8 mouse cellular contexts compared by ENCODE assay signal in the genomic region with DNA sequence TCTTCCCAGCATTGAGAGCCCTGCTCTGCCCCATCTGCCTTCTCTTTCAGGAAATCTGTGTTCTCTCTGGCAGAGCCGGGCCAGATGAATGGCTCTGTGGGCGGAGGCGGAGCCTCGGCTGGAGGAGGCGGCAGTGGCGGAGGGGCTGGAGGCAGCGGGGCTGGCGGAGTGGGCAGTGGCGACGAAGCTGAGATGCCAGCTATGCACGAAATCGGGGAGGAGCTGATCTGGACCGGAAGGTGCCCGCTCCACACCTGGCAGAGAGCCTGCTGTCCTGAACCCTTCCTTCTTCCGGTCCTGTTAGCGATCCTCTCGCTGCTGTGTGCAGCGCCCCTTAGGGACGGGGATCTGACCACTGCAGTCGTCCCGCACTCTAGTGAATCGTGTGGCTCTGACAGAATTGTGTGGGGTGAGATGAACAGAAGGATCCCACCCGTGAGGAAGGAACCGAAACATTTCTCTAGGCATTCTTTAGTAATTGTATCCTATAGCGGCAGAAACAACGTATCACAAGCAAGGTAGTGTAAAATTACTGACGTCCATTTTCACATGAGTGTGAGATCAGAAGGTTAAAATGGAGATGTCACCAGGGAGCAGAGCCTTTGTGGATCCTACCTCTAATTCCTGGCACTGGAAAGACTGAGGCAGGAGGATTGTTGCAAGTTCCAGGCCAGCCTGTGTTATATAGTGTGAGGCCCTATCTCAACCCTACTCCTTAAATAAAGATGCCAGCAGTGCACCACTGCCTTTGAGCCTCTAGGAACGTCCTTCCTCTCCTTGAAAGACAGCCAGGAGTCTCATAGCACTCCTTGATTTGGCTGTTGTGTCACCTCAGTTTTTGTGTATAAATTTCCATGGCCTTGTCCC. TPM values are rescaled to one million over a fixed set of nuclear protein-coding genes. Genes with fewer than 3 reads are reported as not detected.
DNase-seq lines count a peak whose midpoint lies in the region; ATAC-seq lines count a peak whose summit lies in the region.

No protein-coding gene starts in this region.

- H3K36me3 ChIP-seq in hindbrain, embryonic 12.5 days: no peaks in the 10 kb centered on the region

- peaks cover 5% of the 10 kb centered on the region for H3K4me1 ChIP-seq in hindbrain, embryonic 12.5 days

- H3K9me3 ChIP-seq in hindbrain, embryonic 12.5 days (replicated peaks): no peaks in the 10 kb centered on the region

- ATAC-seq in hindbrain, embryonic 12.5 days (ENCODE audit: low FRiP score): peak; percentile 94

- H3K9ac ChIP-seq in hindbrain, embryonic 12.5 days: peak overlapping the region; percentile 42

- peak overlapping the region; percentile 59 for H3K4me2 ChIP-seq in hindbrain, embryonic 12.5 days (replicated peaks)

- H3K27me3 ChIP-seq in hindbrain, embryonic 12.5 days: no peaks in the 10 kb centered on the region

- peak; percentile 95 for DNase-seq in Muller cell, postnatal 12 days (ENCODE audit: inconsistent ontology term)
- peak; percentile 98 for DNase-seq in cerebellum, postnatal 10 days
- DNase-seq in frontal cortex, postnatal 14 days (ENCODE audit: low spot score in 2 of 2): peak; percentile 69 to 81
- peak; percentile 90 to 91 for DNase-seq in layer of hippocampus, postnatal 14 days (ENCODE audit: low spot score in 2 of 2)
- DNase-seq in lung, postnatal 10 days: peak; percentile 97
- DNase-seq in ovary, postnatal 14 days (ENCODE audit: low spot score): peak; percentile 84
- DNase-seq in thymus, postnatal 10 days (ENCODE audit: low spot score in 2 of 2): peak; percentile 36 to 49

- H3K27ac ChIP-seq in hindbrain, embryonic 12.5 days: peak overlapping the region; percentile 85

- H3K4me3 ChIP-seq in hindbrain, embryonic 12.5 days: peak overlapping the region; percentile 51

- 3% methylated on average over 28 of the region's 28 CpGs for WGBS in hindbrain, embryonic 12.5 days

RNA-seq across cellular contexts. Expression of a gene that starts 48.7 kb away (rescaled TPM):
- polyA plus RNA-seq in hindbrain, embryonic 12.5 days (2016; fragmentation: Nextera tagmentation; extraction: Ambion mirVana): 5.0 and 6.1 TPM in 2 replicates
- total RNA-seq in layer of hippocampus, postnatal 14 days (2021): 10 to 100 TPM in 1 of 2 experiments, under 1 TPM in 1; 0.41 to 11.9 TPM

RNA-seq across cellular contexts. Expression of a gene that starts 57.3 kb away (rescaled TPM):
- 29.8 and 30.0 TPM in 2 replicates for polyA plus RNA-seq in hindbrain, embryonic 12.5 days (2016; fragmentation: Nextera tagmentation; extraction: Ambion mirVana)
- total RNA-seq in layer of hippocampus, postnatal 14 days (2021): 10 to 100 TPM in 1 of 2 experiments, 1 to 10 TPM in 1; 8.5 to 10.5 TPM

RNA-seq across cellular contexts. Expression of a gene that starts 57.4 kb away (rescaled TPM):
- 52.5 and 55.4 TPM in 2 replicates for polyA plus RNA-seq in hindbrain, embryonic 12.5 days (2016; fragmentation: Nextera tagmentation; extraction: Ambion mirVana)
- total RNA-seq in layer of hippocampus, postnatal 14 days (2021): 10 to 100 TPM; 22.1 to 23.1 TPM

Comparison
In these comparisons a context has a peak if more than half of its experiments do, and no peak if none do; other contexts are left out.
1. Peak in every context shown above with its lines: DNase-seq, ATAC-seq, H3K4me3 ChIP-seq and H3K27ac ChIP-seq.
2. DNase-seq: peak in every context shown above with its lines; median percentile 98 in cerebellum, postnatal 10 days; 97 in lung, postnatal 10 days; 95 in Muller cell, postnatal 12 days; 90 in layer of hippocampus, postnatal 14 days; 84 in ovary, postnatal 14 days; 75 in frontal cortex, postnatal 14 days; 42 in thymus, postnatal 10 days.